Mouse (Mus musculus): ENCODE measurements around the gene Slc12a9. TPM values are rescaled to one million over a fixed set of nuclear protein-coding genes. Genes with fewer than 3 reads are reported as not detected.

Slc12a9 gene
- polyA plus RNA-seq (2014; fragmentation: Nextera tagmentation; extraction: Ambion mirVana), result 7.9 and 9.0 TPM in 2 replicates

DNA sequence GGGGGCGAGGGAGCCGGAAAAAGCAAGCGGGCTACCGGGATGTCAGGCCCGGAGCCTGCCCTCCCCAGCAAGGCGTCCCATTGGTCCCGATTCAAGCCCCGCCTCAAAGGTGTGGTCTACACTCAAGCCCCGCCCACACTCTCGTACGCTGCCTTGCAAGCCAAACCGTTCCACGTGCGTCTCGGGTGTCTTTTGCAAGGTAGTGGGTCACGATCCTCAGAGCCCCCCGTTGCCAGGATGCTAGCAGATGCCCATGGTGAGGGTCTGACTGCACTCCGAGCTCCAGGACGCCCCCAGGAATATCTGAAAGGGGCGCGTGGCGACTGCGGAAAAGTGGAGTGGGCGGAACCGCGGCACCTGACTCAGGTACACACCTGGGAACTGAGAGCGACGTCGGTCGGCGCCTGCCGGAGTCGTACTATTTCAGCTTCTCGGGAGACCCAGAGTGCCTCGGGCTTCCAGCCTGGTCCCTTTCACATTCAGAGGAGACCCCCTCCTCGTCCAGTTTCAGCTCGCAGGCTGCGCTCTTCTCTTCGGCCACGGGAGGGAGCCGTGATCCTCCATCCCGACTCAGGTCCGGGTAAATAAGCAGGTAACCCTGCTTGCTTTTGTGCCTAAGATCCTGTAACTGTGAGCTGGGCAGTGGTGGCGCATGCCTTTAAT lies at the start of gene Slc12a9:
Gene Slc12a9 (minus strand): TSS at position 86 of the 663 bp plus-strand sequence.
- H3K9ac ChIP-seq (ENCODE audit: low read length), result peak within 1 kb of the TSS; percentile 60
- peak within 1 kb of the TSS; percentile 53 for H3K4me3 ChIP-seq (ENCODE audit: low read depth, low read length)
- no peaks in the 10 kb centered on the region for H3K36me3 ChIP-seq (ENCODE audit: control insufficient read depth, insufficient read depth, low read length)
- ATAC-seq (ENCODE audit: insufficient read depth, low FRiP score, low TSS enrichment) (peak; percentile 90), DNase-seq (ENCODE audit: low spot score) (peak; percentile 94)
- under 1% methylated on average over 44 of the region's 44 CpGs for WGBS
- no peaks in the 10 kb centered on the region for H3K27me3 ChIP-seq (ENCODE audit: control insufficient read depth, insufficient read depth, low read length)
- H3K27ac ChIP-seq (ENCODE audit: low read depth, low read length), result no peak within 1 kb of the TSS
- H3K4me2 ChIP-seq (ENCODE audit: low read depth), result peak within 1 kb of the TSS; percentile 74
- H3K9me3 ChIP-seq (ENCODE audit: control insufficient read depth, low read length), result no peaks in the 10 kb centered on the region
- peaks cover under 1% of the 10 kb centered on the region; the same call in 1 of the 2 replicates for H3K4me1 ChIP-seq (ENCODE audit: control insufficient read depth, insufficient read depth, low read length)

DNA sequence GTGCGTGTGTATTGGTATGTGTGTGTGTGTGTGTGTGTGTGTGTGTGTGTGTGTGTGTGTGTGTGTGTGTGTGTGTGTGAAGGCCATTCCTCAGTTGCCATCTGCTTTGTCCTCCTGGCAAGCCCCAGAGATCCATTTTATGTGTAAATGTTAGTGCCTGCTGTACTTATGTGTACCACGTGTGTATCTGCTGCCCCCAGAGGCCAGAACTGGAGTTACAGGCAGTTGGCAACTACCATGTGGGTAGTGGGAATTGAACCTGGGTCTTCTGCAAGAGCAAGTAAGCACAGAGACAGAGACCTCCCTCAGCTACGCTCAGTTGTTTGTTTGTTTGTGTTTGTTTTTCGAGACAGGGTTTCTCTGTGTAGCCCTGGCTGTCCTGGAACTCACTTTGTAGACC lies 47.8 kb upstream of the Slc12a9 start:
- H3K4me2 ChIP-seq (ENCODE audit: low read depth), result no peak overlapping the region
- H3K27me3 ChIP-seq (ENCODE audit: control insufficient read depth, insufficient read depth, low read length), result no peaks in the 10 kb centered on the region
- H3K36me3 ChIP-seq (ENCODE audit: control insufficient read depth, insufficient read depth, low read length), result no peaks in the 10 kb centered on the region
- no peaks in the 10 kb centered on the region for H3K4me1 ChIP-seq (ENCODE audit: control insufficient read depth, insufficient read depth, low read length)
- ATAC-seq (ENCODE audit: insufficient read depth, low FRiP score, low TSS enrichment), result no peak
- no peak overlapping the region for H3K9ac ChIP-seq (ENCODE audit: low read length)
- peak; percentile 66 for DNase-seq (ENCODE audit: low spot score)
- no peak overlapping the region for H3K4me3 ChIP-seq (ENCODE audit: low read depth, low read length)
- no peak overlapping the region for H3K27ac ChIP-seq (ENCODE audit: low read depth, low read length)
- no peaks in the 10 kb centered on the region for H3K9me3 ChIP-seq (ENCODE audit: control insufficient read depth, low read length)
- 54% methylated on average over 4 of the region's 4 CpGs for WGBS

DNA sequence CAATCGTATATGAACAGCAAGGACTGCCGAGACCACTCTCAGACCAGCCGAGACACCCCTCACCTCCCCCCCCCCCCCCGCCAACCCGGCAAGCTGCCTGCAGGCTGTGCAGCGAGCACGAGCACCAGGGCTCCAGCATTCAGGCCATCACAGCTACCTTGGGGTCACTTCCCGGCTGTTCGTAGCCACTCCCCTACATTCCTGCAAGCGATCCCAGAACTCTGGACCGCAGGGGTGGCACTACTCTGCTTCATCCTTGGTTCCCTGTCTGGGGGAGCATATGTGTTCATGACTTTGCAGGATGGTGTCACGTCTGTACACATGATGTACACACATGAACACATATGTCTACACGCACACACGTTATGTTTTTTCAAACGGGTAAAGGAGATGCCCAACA lies 44.2 kb upstream of the Slc12a9 start:
- Histone ChIP-seq H3K36me3 (ENCODE audit: control insufficient read depth, insufficient read depth, low read length) (peaks cover 7% of the 10 kb centered on the region), H3K9ac (ENCODE audit: low read length) (no peak overlapping the region), H3K4me3 (ENCODE audit: low read depth, low read length) (no peak overlapping the region), H3K4me1 (ENCODE audit: control insufficient read depth, insufficient read depth, low read length) (no peaks in the 10 kb centered on the region), H3K27ac (ENCODE audit: low read depth, low read length) (no peak overlapping the region), H3K27me3 (ENCODE audit: control insufficient read depth, insufficient read depth, low read length) (no peaks in the 10 kb centered on the region), H3K9me3 (ENCODE audit: control insufficient read depth, low read length) (no peaks in the 10 kb centered on the region), H3K4me2 (ENCODE audit: low read depth) (no peak overlapping the region)
- DNase-seq (ENCODE audit: low spot score) (peak; percentile 39), ATAC-seq (ENCODE audit: insufficient read depth, low FRiP score, low TSS enrichment) (no peak)
- 43% methylated on average over 9 of the region's 15 CpGs for WGBS

DNA sequence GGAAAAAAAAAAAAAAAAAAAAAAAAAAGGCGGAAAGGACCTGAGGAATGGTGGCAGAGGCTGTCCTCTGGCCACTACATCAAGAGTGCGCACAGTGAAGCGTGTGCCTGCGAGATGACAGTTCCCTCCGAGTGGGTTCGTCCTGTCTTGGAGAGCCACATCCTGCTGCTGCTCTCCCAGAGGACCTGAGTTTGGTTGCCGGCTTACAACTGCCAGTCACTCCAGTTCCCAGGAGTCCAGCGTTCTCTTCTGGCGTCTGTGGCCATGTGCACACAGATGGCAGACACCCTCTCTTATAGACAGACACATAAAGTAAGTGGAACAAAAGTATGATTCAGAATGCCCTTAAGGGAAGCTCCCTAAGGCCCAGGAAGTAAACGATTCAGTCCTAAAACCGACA lies 43.8 kb upstream of the Slc12a9 start:
- peaks cover 11% of the 10 kb centered on the region for H3K36me3 ChIP-seq (ENCODE audit: control insufficient read depth, insufficient read depth, low read length)
- H3K9me3 ChIP-seq (ENCODE audit: control insufficient read depth, low read length), result no peaks in the 10 kb centered on the region
- peak overlapping the region; percentile 19; the same call in 1 of the 2 replicates for H3K4me2 ChIP-seq (ENCODE audit: low read depth)
- WGBS, result 44% methylated on average over 11 of the region's 11 CpGs
- H3K4me1 ChIP-seq (ENCODE audit: control insufficient read depth, insufficient read depth, low read length), result no peaks in the 10 kb centered on the region
- no peak overlapping the region for H3K27ac ChIP-seq (ENCODE audit: low read depth, low read length)
- ATAC-seq (ENCODE audit: insufficient read depth, low FRiP score, low TSS enrichment) (no peak), DNase-seq (ENCODE audit: low spot score) (peak; percentile 23)
- no peaks in the 10 kb centered on the region for H3K27me3 ChIP-seq (ENCODE audit: control insufficient read depth, insufficient read depth, low read length)
- no peak overlapping the region for H3K9ac ChIP-seq (ENCODE audit: low read length)
- H3K4me3 ChIP-seq (ENCODE audit: low read depth, low read length), result no peak overlapping the region

DNA sequence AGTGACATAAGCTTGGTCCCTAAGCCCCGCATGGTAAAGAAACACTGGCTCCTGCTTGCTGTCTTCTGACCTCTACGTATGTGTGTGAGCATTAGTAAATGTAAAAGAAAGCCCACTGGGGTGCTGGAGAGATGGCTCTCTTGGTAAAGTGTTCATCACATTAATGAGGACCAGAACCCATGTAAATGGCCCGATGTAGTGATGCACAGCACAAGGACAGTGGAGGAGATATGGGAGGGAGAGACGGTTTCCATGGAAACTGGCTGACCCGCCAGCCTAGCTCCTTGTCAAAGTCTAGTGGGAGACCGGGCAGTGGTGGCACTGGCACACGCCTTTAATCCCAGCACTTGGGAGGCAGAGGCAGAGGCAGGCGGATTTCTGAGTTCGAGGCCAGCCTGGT lies 43.3 kb upstream of the Slc12a9 start:
- no peak overlapping the region for H3K9ac ChIP-seq (ENCODE audit: low read length)
- no peak overlapping the region for H3K4me2 ChIP-seq (ENCODE audit: low read depth)
- 67% methylated on average over 9 of the region's 9 CpGs for WGBS
- no peak overlapping the region for H3K4me3 ChIP-seq (ENCODE audit: low read depth, low read length)
- H3K27me3 ChIP-seq (ENCODE audit: control insufficient read depth, insufficient read depth, low read length), result no peaks in the 10 kb centered on the region
- no peaks in the 10 kb centered on the region for H3K9me3 ChIP-seq (ENCODE audit: control insufficient read depth, low read length)
- no peaks in the 10 kb centered on the region for H3K4me1 ChIP-seq (ENCODE audit: control insufficient read depth, insufficient read depth, low read length)
- ATAC-seq (ENCODE audit: insufficient read depth, low FRiP score, low TSS enrichment) (peak; percentile 52; the same call in 1 of the 2 replicates), DNase-seq (ENCODE audit: low spot score) (peak; percentile 44)
- peaks cover 16% of the 10 kb centered on the region for H3K36me3 ChIP-seq (ENCODE audit: control insufficient read depth, insufficient read depth, low read length)
- no peak overlapping the region for H3K27ac ChIP-seq (ENCODE audit: low read depth, low read length)

DNA sequence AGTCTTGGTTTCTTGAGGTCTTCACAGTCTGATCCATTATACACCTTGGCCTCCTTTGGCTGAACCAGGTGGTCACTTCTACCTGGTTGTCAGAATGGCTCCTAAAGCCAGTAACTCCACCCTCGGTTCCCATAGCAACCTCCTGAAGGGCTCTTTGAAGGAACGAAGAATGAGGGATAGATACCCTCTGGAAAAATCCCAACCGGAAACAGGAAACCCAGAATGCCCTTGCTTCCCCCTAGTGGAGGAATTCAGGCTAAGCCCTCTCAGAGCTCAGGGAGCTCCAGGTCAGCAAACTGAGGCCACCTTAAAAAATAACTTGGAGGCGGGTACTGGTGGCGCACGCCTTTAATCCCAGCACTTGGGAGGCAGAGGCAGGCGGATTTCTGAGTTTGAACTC lies 42.8 kb upstream of the Slc12a9 start:
- H3K9ac ChIP-seq (ENCODE audit: low read length), result no peak overlapping the region
- H3K27me3 ChIP-seq (ENCODE audit: control insufficient read depth, insufficient read depth, low read length), result no peaks in the 10 kb centered on the region
- no peak overlapping the region for H3K4me2 ChIP-seq (ENCODE audit: low read depth)
- no peak overlapping the region for H3K27ac ChIP-seq (ENCODE audit: low read depth, low read length)
- ATAC-seq (ENCODE audit: insufficient read depth, low FRiP score, low TSS enrichment), result 0 out of 2 replicates have a peak, but pooled peaks have one; percentile 35
- peaks cover 19% of the 10 kb centered on the region for H3K36me3 ChIP-seq (ENCODE audit: control insufficient read depth, insufficient read depth, low read length)
- WGBS, result 46% methylated on average over 7 of the region's 7 CpGs
- H3K4me3 ChIP-seq (ENCODE audit: low read depth, low read length), result no peak overlapping the region
- no peaks in the 10 kb centered on the region for H3K4me1 ChIP-seq (ENCODE audit: control insufficient read depth, insufficient read depth, low read length)
- DNase-seq (ENCODE audit: low spot score), result no peak
- no peaks in the 10 kb centered on the region for H3K9me3 ChIP-seq (ENCODE audit: control insufficient read depth, low read length)

DNA sequence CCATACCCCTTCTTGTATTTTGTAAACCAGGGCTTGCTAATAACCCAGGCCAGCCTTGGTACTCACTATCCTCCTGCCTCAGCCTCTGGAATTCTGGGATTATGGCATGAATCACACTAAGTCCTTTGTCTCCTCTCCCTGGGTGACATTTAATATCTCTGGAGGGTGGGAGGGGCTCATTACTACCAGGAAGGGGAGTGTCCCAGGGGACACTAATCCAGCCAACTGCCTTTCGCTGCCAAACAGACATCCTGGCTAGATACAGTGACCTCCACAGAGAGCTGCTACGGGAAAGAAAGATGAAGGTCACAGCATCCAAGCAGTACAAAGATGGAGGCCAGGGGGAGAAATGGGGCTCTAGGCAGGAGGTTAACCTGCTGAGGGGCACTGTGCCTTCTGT lies 42.2 kb upstream of the Slc12a9 start:
- Histone ChIP-seq H3K27me3 (ENCODE audit: control insufficient read depth, insufficient read depth, low read length) (no peaks in the 10 kb centered on the region), H3K4me3 (ENCODE audit: low read depth, low read length) (no peak overlapping the region), H3K27ac (ENCODE audit: low read depth, low read length) (no peak overlapping the region; the same call in 1 of the 2 replicates), H3K9ac (ENCODE audit: low read length) (no peak overlapping the region), H3K4me1 (ENCODE audit: control insufficient read depth, insufficient read depth, low read length) (no peaks in the 10 kb centered on the region), H3K4me2 (ENCODE audit: low read depth) (no peak overlapping the region), H3K9me3 (ENCODE audit: control insufficient read depth, low read length) (no peaks in the 10 kb centered on the region), H3K36me3 (ENCODE audit: control insufficient read depth, insufficient read depth, low read length) (peaks cover 20% of the 10 kb centered on the region)
- WGBS, result 50% methylated on average over 2 of the region's 2 CpGs
- DNase-seq (ENCODE audit: low spot score), result no peak
- ATAC-seq (ENCODE audit: insufficient read depth, low FRiP score, low TSS enrichment), result no peak

DNA sequence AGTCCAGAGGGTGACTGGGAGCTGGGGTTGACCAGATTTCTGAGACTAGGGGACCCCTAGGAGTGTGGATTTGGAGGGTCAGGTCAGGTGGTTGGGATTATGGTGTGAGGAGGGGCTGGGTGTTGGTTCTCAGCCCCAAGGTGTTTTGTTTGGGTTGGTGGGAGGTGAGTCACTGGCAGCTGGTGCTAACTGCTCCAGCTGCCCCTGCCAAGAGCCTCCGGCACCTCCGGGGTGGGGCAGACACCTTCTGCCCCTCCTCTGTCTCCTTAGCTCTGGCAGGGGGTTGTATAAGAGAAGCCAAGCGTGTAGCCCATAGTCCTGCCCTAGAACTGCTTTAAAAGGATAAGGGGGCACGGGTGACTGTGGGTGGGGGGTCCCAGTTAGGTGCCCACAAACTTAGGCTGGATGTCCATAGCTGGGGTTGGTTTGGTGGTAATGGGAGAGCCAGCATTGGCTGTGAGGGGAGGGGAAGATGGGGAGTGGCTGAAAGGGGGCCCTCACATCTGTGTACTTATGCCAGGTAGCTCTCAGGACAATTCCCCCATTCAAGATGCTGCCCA lies 41.2 kb upstream of the Slc12a9 start:
- no peaks in the 10 kb centered on the region for H3K9me3 ChIP-seq (ENCODE audit: control insufficient read depth, low read length)
- ATAC-seq (ENCODE audit: insufficient read depth, low FRiP score, low TSS enrichment) (no peak), DNase-seq (ENCODE audit: low spot score) (no peak)
- WGBS, result 89% methylated on average over 4 of the region's 4 CpGs
- no peak overlapping the region for H3K9ac ChIP-seq (ENCODE audit: low read length)
- H3K4me2 ChIP-seq (ENCODE audit: low read depth), result no peak overlapping the region
- H3K4me3 ChIP-seq (ENCODE audit: low read depth, low read length), result no peak overlapping the region
- H3K36me3 ChIP-seq (ENCODE audit: control insufficient read depth, insufficient read depth, low read length), result peaks cover 24% of the 10 kb centered on the region
- H3K4me1 ChIP-seq (ENCODE audit: control insufficient read depth, insufficient read depth, low read length), result no peaks in the 10 kb centered on the region
- no peak overlapping the region for H3K27ac ChIP-seq (ENCODE audit: low read depth, low read length)
- no peaks in the 10 kb centered on the region for H3K27me3 ChIP-seq (ENCODE audit: control insufficient read depth, insufficient read depth, low read length)

DNA sequence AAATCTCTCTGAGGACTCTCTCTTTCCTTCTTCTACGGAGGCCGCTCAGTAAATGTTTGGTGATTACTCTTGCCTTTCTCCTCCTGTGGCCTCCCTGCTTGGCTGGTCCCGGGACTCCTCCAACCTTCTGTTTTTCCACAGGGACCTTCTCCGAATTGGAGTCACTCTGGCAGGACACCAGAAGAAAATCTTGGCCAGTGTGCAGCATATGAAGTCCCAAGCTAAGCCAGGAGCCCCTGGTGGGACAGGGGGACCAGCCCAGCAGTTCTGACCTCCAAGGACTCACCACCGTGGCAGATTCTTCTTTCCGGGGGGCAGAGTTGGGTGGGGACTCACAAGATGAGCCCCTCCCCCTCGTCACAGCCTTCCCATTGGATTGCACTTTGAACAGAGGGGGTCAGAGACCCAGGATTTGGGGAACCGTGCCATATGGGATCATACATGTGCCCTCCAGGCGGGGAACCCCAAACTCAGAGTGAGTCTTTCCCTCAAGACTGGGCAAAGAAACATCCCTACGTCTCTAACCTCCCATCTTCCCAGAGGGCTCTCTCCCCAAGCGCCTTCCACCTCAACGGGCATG lies 40.1 kb upstream of the Slc12a9 start:
- DNase-seq (ENCODE audit: low spot score) (no peak), ATAC-seq (ENCODE audit: insufficient read depth, low FRiP score, low TSS enrichment) (no peak)
- Histone ChIP-seq H3K4me1 (ENCODE audit: control insufficient read depth, insufficient read depth, low read length) (no peaks in the 10 kb centered on the region), H3K9ac (ENCODE audit: low read length) (no peak overlapping the region), H3K4me2 (ENCODE audit: low read depth) (no peak overlapping the region), H3K4me3 (ENCODE audit: low read depth, low read length) (no peak overlapping the region), H3K27ac (ENCODE audit: low read depth, low read length) (no peak overlapping the region), H3K27me3 (ENCODE audit: control insufficient read depth, insufficient read depth, low read length) (no peaks in the 10 kb centered on the region), H3K36me3 (ENCODE audit: control insufficient read depth, insufficient read depth, low read length) (peaks cover 32% of the 10 kb centered on the region), H3K9me3 (ENCODE audit: control insufficient read depth, low read length) (no peaks in the 10 kb centered on the region)
- WGBS, result 88% methylated on average over 12 of the region's 12 CpGs
